Mouse (Mus musculus): ENCODE measurements around the gene Carmil1.

DNA sequence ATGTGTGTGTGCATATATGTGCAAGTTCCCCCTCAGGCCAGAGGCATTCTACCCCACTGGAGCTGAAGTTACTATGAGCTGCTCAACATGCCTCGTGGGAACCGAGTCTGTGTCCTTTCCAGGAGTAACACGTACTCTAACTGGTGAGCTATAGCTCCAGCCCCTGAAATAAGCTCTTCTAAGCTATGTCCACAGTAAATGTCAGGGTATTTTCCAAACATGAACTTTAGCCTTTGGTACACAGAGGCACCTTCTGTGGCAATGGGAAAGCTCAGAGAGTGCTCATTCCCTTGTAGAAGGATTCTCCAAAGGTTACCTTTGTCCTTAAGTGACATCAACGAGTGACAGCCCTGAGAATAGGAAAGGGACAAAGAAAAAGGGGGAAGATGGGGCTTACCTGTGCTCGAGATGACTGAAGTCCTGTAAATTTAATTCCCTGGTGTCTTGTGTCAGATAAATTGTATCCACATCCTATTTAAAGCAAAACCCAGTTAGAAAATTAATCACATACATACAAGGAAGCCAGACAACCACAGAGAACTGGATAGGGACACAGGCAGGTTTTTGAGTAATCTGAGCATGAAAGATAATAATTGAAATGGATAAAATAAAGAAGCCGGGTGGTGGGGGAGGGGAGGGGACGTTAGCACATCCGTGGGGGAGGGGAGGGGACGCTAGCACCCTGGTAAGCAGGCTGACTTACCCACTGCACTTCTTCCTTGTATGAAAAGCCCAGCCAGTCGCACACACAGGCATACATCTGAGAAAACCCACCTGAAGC is 126.1 kb downstream of the Carmil1 start:
- TF ChIP-seq CTCF (IDR thresholded peaks at IDR 0.05; ENCODE audit: low read depth, low read length) (no peak), POLR2A (IDR thresholded peaks at IDR 0.05; ENCODE audit: extremely low read depth, insufficient read depth, low read length) (no peak)

Data from liver, adult 2 months (tissue).